Mouse (Mus musculus): ENCODE measurements at regions not wholly inside any gene's neighbourhood (a gene's known extent, or its start where the extent isn't known, plus 50 kb on each side); places are given as distances from the start of the nearest gene placed in this dataset.
"Not testable (repeated sequence)": the region's sequence is repeated elsewhere in the genome, so short reads cannot be mapped to it uniquely, and the experiment has no call there.

DNA sequence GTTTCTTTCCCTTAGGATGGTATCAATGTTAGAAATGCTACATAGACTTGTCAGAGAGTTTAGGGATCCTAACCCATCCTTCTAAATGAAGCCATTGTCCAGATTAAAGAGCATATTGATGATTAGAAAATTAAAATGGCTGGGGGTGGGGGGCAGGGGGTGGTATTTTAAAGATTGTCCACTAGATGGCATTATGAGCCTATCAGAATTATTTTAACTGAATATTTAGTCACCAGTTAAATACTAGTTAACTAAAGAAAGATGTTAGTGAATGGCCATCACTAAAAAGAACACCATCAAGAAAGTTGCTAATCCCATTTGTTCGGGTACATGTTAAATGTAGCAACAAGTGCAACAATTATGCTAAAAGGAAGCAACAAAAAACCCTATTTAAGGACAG is 1909.6 kb upstream of the 5930422O12Rik start:
- no peak for DNase-seq (ENCODE audit: low spot score)

DNA sequence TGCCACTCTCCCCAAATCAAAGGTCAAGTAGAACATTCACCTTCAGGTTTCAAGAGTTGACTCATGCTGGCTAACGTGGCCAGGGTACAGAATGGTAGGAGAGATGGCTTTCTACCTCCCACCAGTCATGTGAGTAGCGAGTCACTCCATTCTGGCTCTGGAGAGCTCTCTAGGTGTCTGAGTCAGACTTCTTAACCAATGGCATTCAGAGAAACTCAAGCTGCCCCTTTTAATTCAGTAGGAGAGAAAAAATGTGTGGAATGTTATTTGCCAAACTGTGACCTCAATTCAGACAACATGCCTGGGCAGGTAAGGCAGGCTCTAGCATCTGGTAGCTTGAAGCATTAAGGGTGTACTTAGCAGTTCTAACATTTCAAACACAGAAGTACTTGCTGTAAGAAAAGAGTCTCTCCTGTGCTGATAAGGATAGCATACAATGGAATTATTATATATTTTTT is 1907.5 kb upstream of the 5930422O12Rik start:
- DNase-seq (ENCODE audit: low spot score), result peak; percentile 11

DNA sequence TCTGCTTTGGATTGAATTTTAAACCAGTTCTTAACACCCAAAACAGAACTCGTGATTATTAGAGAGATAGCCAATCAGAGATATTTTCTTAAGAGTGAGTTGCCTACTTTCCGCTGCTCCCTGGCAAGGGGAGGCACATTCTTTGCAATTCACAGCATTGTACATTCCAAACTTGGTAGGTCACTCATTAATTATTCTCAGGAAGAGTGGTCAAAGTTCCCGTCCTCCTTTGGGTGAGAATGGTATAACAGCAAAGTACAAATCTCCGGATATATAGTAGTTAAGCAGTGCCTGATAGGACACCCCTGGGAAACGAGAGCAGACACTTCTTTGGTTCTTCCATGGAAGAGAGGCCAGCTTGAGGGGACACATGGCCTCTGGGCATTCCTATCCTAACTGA is 1903.4 kb upstream of the 5930422O12Rik start:
- no peak for DNase-seq (ENCODE audit: low spot score)

DNA sequence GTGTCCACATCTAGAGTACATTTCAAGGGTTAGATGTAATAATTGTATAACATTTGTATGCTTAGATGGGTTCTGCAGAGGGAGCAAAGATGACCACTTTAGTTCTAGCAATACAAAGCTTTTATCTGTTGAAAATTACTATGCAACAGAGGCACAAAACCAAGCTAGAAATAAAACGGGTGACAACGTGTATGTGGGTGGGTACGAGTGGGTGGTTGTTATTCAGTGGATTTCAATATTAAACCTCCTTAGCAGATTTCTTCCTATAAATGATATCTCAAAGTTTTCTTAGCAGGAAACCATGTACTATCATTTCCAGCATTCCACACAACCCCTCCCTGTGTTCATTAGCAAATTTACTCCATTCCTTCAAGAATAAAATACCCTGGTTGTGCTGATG is 1889.3 kb upstream of the 5930422O12Rik start:
- DNase-seq (ENCODE audit: low spot score), result no peak

DNA sequence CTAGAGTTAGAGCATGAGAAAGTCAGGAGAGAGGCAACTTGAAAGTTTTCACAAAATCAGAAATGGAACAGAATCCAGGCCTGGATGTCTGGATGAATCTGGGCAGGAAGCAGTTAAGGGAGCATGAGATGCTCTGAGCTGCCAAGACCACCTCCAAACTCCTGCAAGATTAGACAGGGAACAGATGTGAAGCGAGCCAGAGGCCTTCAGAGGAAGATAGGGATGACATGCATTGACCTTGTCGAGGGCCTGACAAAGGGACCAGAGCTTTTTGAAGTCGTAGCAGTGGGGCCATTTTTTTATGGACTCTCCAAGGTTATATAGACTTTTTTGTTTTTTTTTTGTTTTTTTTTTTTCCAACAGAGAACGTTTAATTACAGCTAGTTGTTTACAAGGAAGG is 1886.9 kb upstream of the 5930422O12Rik start:
- DNase-seq (ENCODE audit: low spot score), result peak; percentile 20

DNA sequence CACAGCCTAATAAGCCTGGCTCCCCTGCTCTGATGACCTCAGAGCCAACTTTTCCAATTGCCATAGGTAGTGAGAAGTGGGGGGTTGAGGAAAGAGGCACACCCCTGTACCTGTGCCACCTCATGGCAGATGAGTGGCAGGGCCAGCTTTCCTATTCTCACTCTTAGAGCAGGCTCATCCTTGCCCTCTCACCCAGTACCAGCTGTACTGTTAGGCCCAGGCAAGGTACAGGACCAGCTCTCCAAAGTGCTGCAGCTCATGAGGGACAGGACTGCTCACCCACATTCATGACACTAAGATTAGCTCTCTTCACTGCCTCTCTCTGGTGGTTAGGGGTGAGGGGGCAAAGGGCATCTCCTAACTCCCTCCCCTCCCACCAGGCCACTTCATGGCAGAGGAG is 1854.4 kb upstream of the 5930422O12Rik start:
- DNase-seq (ENCODE audit: low spot score), result no peak

DNA sequence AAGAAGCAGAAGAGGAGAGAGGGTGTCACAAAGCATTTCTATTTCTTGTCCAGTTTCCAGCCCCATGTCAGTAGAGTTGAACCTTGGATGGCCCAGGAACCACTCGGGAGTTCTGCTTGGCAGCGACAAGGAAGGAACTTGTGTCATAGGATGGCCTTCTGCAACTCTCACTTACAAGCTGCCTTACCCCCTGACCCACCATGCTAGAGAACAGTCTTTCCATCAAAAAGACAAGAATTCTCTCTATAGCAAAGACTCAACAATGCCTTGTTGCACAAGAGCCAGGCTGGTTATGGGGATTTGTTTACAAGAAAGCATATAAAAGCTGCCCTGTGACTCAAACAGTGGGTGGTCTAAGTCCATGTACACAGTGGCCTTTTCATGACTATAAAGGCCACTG is 1852.4 kb upstream of the 5930422O12Rik start:
- no peak for DNase-seq (ENCODE audit: low spot score)

DNA sequence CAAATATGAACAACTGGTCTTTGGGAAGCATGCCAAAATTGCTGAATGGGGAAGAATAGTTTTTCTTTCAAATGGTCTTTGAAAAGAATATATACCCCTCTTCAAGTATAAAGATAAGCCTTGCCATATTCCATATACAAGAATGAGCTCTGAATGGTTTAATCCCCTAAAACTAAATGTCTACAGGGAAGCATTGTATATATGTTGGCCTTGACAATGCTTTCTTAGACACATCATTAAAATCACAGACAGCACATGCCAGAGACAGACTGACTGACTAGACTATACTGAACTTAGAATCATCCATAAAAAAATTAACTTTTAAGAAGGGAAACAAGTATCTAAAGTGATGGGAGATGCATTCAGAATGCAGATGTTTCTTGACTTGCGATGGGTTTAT is 1843.8 kb upstream of the 5930422O12Rik start:
- DNase-seq (ENCODE audit: low spot score), result no peak

DNA sequence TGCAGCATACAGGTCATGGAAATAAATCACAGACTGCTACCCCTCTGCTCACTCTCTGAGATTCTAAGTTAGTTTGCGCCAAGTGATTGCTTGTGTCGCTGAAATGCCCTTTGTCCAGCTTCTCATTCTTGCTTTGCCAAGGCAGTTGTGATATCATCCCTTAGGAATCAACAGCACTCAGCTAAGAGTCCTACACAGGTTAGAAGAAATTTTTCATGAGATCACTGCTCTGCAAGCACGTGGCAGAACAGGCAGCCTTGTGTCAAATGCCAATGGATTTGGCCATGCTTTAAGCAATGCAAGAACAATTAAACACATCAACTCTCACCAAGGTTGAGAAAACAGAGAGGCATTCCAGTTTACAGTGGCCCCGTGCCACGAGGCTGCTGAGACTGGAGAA is 1829.0 kb upstream of the 5930422O12Rik start:
- no peak for DNase-seq (ENCODE audit: low spot score)

DNA sequence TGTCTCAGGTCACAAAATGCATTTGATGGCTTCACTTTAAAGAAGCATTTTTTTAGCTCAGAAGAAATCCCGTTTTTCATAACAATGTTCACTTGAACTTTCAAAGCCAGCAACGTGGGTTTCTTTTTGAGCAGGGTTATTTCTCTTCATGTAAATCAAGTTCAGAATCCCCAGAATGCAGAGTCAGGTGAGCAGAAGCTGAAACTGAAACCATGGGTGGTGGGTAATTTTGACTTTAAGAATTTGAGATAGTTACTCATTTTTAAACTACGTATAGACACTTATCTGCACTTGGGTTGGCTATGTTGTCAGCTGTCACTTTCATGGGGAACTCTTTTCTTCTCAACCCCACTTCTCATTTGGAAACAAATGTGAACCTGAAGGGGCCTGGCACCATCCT is 1827.5 kb upstream of the 5930422O12Rik start:
- no peak for DNase-seq (ENCODE audit: low spot score)

DNA sequence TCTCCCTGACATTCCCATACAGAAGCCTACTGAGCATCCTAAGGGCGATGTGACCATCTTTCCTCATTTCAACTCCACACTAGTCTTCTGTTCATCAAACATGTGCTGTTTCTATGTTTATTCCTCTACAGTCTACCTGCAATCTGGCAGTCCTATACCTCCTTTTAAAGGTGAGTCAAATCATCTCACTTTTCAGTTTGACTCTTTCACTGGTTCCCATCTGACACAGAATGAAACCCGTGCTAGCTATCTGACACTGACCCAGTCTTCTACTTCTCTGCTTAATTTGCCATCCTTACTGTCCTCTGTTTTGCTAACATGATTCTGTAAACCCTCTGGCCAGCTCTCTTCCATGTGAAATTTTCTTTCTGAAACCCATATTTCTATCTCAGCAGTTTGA is 1812.0 kb upstream of the 5930422O12Rik start:
- DNase-seq (ENCODE audit: low spot score), result no peak

DNA sequence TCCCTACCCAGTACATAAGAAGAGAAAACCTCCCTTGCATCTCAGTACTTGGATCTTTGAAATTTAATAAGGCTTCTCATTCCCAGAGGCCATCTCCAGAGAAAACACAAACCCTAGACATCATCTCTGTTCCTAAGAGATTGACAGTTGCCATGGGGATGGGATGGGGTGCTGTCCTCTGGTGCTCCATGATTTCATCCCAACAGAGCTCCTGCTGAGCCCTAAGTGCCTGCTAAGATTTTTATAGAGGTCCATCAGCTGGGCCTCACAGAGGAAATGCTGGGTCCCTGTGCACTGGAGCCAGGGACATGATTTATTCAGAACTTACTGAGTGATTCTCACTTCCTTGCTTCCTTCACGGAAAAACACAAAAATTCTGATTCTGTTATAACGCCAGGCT is 1800.8 kb upstream of the 5930422O12Rik start:
- no peak for DNase-seq (ENCODE audit: low spot score)

DNA sequence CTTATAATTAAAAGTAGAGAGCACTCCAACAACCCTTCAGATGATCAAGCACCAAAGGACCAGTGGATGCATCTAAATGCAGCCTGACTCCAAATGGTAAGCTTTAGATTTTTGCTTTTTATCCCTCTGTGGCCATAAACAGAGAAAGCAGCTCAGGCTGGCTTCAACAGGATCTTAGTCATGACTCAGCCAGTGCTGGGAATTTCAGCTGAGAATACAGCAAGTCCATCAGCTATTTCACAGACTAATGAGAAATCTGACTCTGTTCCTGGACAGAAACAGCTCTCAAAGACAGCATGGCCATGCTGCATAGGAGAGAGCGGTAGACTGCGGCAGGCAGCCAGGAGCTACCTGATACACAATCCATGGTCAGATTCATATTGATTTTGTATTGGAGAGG is 1800.4 kb upstream of the 5930422O12Rik start:
- DNase-seq (ENCODE audit: low spot score), result no peak

DNA sequence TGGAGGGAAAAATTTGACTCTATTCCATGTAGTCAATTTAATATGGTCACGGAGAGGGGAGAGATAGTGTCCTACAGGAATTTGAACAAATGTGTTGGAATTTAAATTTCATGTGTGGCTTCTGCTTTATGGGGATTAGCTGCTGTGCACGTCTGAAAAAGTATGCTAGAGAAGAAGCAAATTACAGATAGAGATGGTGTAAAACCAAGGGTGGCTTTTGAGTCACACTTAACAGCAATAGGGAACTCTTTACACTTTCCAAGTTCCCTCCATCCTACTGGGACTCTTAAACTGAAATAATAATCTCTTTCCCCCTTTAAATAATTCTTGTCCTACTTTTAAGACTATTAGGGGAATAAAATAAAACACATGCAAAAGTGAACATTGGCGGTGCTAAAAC is 1790.1 kb upstream of the 5930422O12Rik start:
- DNase-seq (ENCODE audit: low spot score), result no peak

DNA sequence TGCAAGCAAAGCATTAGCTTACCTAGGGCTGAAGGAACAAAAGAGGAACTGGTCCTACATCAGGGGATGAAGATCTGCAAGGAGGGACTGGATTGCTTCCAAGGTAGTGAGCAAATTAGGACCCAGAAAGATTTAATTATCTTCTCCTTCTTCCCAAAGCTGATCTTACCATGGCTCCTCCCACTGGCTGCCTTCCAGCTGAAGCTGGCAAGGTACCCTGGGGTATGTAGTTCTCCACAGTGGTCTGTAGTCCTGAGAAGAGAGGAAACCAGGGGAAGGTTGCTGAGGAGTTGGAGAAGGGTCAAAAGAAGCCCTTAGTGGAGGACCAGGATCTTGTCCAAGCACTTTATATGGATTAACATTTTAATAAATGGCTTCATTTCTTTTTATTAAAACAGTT is 1764.8 kb upstream of the 5930422O12Rik start:
- no peak for DNase-seq (ENCODE audit: low spot score)

DNA sequence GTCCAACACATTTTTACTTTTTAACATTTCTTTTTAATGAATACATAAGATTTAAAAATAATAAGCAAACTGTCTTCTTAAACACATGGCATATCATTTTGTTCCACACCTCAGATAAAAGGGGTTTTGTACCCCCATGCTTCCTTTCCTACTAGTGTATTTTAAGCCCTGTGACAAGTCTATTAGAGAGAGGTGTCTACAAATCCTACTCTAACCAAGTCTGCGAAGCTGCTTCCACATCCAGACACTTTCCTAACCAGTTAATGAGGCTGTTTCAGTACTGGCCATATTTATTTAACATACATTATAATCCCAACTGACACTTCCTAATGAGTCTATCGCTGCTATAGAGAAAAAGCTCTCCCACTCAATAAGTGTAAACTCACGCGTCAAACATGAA is 1763.0 kb upstream of the 5930422O12Rik start:
- no peak for DNase-seq (ENCODE audit: low spot score)

DNA sequence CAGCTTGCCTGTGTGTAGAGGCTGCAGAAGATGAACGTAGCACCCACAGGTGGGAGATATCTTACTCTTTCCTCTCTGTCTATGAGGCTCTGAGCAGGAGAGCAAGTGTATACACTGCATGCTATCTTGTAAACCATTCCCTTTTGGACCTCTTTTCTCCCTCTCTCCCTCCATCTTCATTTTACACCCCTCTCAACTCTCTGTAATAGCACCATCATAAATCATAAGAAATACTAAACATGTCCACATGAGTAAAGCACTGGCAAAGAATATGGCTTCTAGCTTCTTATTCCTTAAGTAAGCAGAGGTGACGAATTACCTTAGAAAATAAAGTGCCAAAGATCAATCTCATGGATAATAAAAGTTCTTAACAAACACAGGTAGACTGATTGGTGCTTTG is 1724.3 kb upstream of the 5930422O12Rik start:
- DNase-seq (ENCODE audit: low spot score), result no peak

DNA sequence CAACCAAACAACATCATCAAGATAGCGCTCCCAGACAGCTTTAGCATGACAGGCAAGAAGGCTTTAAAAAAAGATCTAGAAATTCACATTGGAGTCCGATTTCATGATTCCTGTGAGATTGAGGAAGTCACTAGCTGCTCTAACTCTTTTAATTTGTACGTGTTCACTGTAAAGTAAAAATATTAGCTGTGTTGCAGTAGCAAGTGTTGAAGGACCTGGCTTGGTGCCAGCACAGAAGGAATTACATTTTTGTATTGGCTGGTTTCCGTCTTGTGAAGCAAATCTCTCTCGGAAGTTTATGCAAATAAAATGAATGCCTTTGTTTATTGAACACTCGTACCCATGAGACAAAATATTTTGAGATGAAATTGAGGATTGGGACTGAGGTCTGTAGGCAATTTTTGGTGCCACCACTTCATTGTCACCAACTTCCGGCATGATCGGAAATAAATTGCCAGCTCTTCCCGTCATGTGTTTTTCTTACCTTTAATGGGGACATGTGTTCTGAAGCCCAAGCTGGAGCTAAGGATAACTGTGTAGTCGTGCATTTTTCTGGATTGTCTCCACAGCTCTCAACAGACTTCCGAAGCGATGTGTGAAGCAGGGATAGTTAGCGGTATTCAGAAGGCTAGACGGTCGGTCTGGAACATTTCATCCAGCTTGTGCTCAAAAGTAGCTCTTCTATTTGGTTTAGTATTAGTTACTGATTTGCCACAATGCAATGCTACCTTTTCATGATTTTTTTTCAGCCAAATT is 1715.0 kb upstream of the 5930422O12Rik start:
- DNase-seq (ENCODE audit: low spot score), result no peak

DNA sequence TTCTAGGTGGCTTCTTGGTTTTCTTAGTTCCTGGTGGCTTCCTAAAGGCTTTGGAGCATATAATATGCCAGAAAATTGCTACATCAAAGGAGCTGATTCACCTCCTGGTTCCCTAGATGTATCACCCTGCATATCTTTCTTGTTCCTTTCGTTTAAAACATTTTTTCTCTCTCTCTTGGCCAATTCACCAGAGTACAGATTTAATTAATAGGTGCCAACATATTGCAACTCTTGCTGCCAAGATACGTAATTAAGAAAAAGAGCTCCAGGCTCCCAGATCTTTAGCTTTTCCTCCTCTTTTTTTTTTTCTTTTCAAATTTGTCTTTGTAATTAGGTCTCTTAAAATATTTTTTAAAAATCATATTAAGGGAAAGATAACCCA is 1714.4 kb upstream of the 5930422O12Rik start:
- no peak for DNase-seq (ENCODE audit: low spot score)

DNA sequence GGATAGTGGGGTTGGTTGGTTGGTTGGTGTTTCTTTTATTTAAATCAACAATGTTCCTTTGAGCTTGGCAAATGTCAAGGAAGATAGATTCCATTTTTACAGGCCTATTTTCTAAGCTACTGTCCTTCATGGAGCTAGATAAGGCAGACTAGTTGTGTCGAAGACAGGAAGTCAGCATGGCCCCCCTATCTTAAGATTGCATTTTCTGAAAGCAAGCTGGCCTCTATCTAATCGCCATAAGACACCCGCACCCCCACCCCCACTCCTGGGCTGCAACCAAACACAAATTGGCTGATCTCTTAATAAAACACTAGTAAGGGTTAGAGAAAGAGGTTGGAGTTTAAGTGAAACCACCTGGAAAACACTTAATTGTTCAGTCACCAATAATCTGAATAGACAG is 1708.5 kb upstream of the 5930422O12Rik start:
- DNase-seq (ENCODE audit: low spot score), result no peak

DNA sequence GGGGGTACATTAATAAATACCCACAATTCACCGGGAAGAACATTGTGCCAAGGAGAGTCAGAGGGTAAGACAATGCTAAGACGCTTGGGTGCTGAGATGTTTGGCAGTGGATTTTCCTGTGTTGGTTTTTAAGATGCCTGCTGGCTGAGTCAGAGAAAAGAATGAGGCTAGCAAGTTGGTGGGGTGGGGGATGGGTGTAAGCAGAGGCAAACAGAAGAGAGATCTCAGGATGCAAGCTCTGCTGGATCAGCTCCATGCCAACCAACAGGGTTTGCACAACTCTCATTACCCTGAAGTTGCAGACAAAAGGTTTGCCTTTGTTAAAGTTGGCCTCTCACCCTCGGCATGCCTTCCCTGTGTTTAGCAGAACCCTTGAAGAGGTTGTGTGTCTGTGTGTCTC is 1707.9 kb upstream of the 5930422O12Rik start:
- DNase-seq (ENCODE audit: low spot score), result peak; percentile 35

DNA sequence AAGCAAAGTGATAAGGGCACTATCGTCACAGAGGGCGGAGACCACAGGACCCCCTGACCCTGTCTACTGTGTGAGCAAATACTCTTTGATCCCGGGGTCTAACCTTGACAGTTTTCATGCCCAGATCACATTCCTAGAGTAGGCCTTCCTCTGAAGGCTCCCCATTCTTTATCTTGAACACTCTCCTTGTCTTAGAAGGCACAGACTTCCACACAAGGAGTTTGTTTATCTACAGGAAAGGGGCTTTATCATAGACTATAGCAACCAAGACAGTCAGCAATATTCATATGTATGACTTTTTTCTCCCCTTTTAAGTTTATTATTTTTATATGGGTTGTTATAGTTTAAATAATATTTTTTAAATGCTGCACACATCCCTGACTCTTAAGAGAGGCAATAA is 1703.1 kb upstream of the 5930422O12Rik start:
- no peak for DNase-seq (ENCODE audit: low spot score)

DNA sequence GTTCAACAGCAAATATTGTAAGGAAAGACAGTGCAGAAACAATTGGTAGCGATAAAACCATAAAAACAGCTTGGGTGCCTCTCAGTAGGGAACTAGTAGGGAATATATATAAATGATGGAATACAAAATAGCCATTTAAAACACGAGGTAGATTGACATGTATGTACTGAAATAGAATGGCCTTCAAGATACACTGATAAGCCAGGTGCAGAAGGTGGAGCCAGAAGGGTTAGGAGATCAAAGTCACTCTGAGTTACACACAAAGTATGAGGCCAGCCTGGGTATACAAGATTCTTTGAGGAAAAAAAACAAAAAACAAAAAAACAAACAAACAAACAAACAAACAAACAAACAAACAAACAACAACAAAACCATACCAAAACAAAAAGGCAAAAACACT is 1692.9 kb upstream of the 5930422O12Rik start:
- no peak for DNase-seq (ENCODE audit: low spot score)

DNA sequence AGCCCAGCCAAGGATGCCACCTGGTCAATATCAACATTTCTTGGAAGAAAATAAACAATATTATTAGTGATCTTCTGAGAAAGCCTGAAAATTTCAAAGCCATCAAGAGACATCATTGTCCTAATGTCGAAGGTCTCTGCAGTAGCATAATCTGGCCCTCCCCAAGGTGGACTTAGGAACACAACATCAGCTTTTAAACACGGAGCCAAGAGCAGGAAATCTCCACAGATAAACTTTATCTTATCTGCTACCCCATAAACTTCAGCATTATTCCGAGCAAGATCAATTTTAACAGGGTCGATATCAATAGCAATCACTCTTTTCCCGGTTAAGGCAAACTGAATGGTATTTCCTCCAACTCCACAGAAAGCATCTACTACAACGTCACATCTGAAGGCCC is 1691.2 kb upstream of the 5930422O12Rik start:
- DNase-seq (ENCODE audit: low spot score), result not testable (repeated sequence)
